Mouse (Mus musculus): ENCODE measurements around the gene Vma21-ps. TPM values are rescaled to one million over a fixed set of nuclear protein-coding genes. Genes with fewer than 3 reads are reported as not detected.
"Not testable (repeated sequence)": the region's sequence is repeated elsewhere in the genome, so short reads cannot be mapped to it uniquely, and the experiment has no call there.

The Vma21-ps gene
- not detected in 2 replicates for polyA plus RNA-seq (2016; fragmentation: Nextera tagmentation; extraction: Ambion mirVana)

GRCm38 (mm10) chr4:52497144-52497543, at the start of gene Vma21-ps:
TSS of gene Vma21-ps (minus strand) at chr4:52497244.
- ATAC-seq (ENCODE audit: insufficient number of reproducible peaks, insufficient read depth, low FRiP score, low TSS enrichment); H3K9me3 ChIP-seq; H3K4me2 ChIP-seq (replicated peaks); H3K27ac ChIP-seq; H3K36me3 ChIP-seq; H3K4me1 ChIP-seq; H3K4me3 ChIP-seq; H3K27me3 ChIP-seq; H3K9ac ChIP-seq: not testable (repeated sequence)
- 96% methylated on average over 10 of the region's 10 CpGs for WGBS

GRCm38 (mm10) chr4:52543001-52543400, 46.0 kb upstream of the Vma21-ps start:
- Histone ChIP-seq H3K36me3 (no peaks in the 10 kb centered on the region), H3K9ac (no peak overlapping the region), H3K9me3 (no peaks in the 10 kb centered on the region), H3K4me1 (no peaks in the 10 kb centered on the region), H3K4me3 (no peak overlapping the region), H3K4me2 (replicated peaks) (no peak overlapping the region), H3K27me3 (no peaks in the 10 kb centered on the region), H3K27ac (no peak overlapping the region)
- no peak for ATAC-seq (ENCODE audit: insufficient number of reproducible peaks, insufficient read depth, low FRiP score, low TSS enrichment)
- 81% methylated on average over 3 of the region's 3 CpGs for WGBS

GRCm38 (mm10) chr4:52530636-52531035, 33.6 kb upstream of the Vma21-ps start:
- Histone ChIP-seq H3K4me2 (replicated peaks) (no peak overlapping the region), H3K4me3 (no peak overlapping the region), H3K36me3 (no peaks in the 10 kb centered on the region), H3K9me3 (no peaks in the 10 kb centered on the region), H3K9ac (no peak overlapping the region), H3K27me3 (no peaks in the 10 kb centered on the region), H3K4me1 (no peaks in the 10 kb centered on the region), H3K27ac (no peak overlapping the region)
- no peak for ATAC-seq (ENCODE audit: insufficient number of reproducible peaks, insufficient read depth, low FRiP score, low TSS enrichment)
- 72% methylated on average over 2 of the region's 2 CpGs for WGBS

- no peak overlapping the region for H3K4me2 ChIP-seq (replicated peaks)
- no peak overlapping the region for H3K27ac ChIP-seq
- H3K4me3 ChIP-seq, result no peak overlapping the region
- H3K4me1 ChIP-seq, result no peaks in the 10 kb centered on the region
- ATAC-seq (ENCODE audit: insufficient number of reproducible peaks, insufficient read depth, low FRiP score, low TSS enrichment), result no peak
- no peaks in the 10 kb centered on the region for H3K9me3 ChIP-seq
- H3K9ac ChIP-seq, result no peak overlapping the region
- WGBS, result 57% methylated on average over 5 of the region's 5 CpGs
- H3K36me3 ChIP-seq, result no peaks in the 10 kb centered on the region
- no peaks in the 10 kb centered on the region for H3K27me3 ChIP-seq
Observed at GRCm38 (mm10) chr4:52526464-52526863, 29.4 kb upstream of the Vma21-ps start.

- Histone ChIP-seq H3K27ac (no peak overlapping the region), H3K9ac (no peak overlapping the region), H3K9me3 (no peaks in the 10 kb centered on the region), H3K4me1 (no peaks in the 10 kb centered on the region), H3K36me3 (no peaks in the 10 kb centered on the region), H3K27me3 (no peaks in the 10 kb centered on the region), H3K4me2 (replicated peaks) (no peak overlapping the region), H3K4me3 (no peak overlapping the region)
- 84% methylated on average over 5 of the region's 5 CpGs for WGBS
- ATAC-seq (ENCODE audit: insufficient number of reproducible peaks, insufficient read depth, low FRiP score, low TSS enrichment), result no peak
Observed at GRCm38 (mm10) chr4:52519301-52519700, 22.3 kb upstream of the Vma21-ps start.

- no peak for ATAC-seq (ENCODE audit: insufficient number of reproducible peaks, insufficient read depth, low FRiP score, low TSS enrichment)
- H3K27ac ChIP-seq, result no peak overlapping the region
Observed at GRCm38 (mm10) chr4:52517580-52517979, 20.5 kb upstream of the Vma21-ps start.

GRCm38 (mm10) chr4:52487486-52487885, 9.6 kb downstream of the Vma21-ps start:
- no peaks in the 10 kb centered on the region for H3K27me3 ChIP-seq
- H3K4me2 ChIP-seq (replicated peaks), result no peak overlapping the region
- H3K9me3 ChIP-seq, result no peaks in the 10 kb centered on the region
- 79% methylated on average over 4 of the region's 4 CpGs for WGBS
- H3K36me3 ChIP-seq, result peaks cover 24% of the 10 kb centered on the region
- H3K27ac ChIP-seq, result no peak overlapping the region
- ATAC-seq (ENCODE audit: insufficient number of reproducible peaks, insufficient read depth, low FRiP score, low TSS enrichment), result no peak
- H3K4me1 ChIP-seq, result no peaks in the 10 kb centered on the region
- no peak overlapping the region for H3K4me3 ChIP-seq
- H3K9ac ChIP-seq, result no peak overlapping the region

More at GRCm38 (mm10) chr4:52517580-52517979, 20.5 kb upstream of the Vma21-ps start:
- H3K9ac ChIP-seq, result no peak overlapping the region
- H3K27me3 ChIP-seq, result no peaks in the 10 kb centered on the region
- no peaks in the 10 kb centered on the region for H3K36me3 ChIP-seq
- no peak overlapping the region for H3K4me2 ChIP-seq (replicated peaks)
- H3K4me1 ChIP-seq, result no peaks in the 10 kb centered on the region
- WGBS, result 19% methylated on average over 4 of the region's 4 CpGs
- no peaks in the 10 kb centered on the region for H3K9me3 ChIP-seq
- H3K4me3 ChIP-seq, result no peak overlapping the region

GRCm38 (mm10) chr4:52473431-52473830, 23.6 kb downstream of the Vma21-ps start:
- no peak overlapping the region for H3K27ac ChIP-seq
- no peaks in the 10 kb centered on the region for H3K9me3 ChIP-seq
- H3K4me1 ChIP-seq, result no peaks in the 10 kb centered on the region
- no peak overlapping the region for H3K9ac ChIP-seq
- H3K4me2 ChIP-seq (replicated peaks), result no peak overlapping the region
- H3K4me3 ChIP-seq, result no peak overlapping the region
- WGBS, result 88% methylated on average over 3 of the region's 3 CpGs
- no peak for ATAC-seq (ENCODE audit: insufficient number of reproducible peaks, insufficient read depth, low FRiP score, low TSS enrichment)
- H3K27me3 ChIP-seq, result no peaks in the 10 kb centered on the region
- peaks cover 28% of the 10 kb centered on the region for H3K36me3 ChIP-seq

GRCm38 (mm10) chr4:52461321-52461720, 35.7 kb downstream of the Vma21-ps start:
- Histone ChIP-seq H3K9ac (no peak overlapping the region), H3K4me1 (no peaks in the 10 kb centered on the region), H3K9me3 (0 out of 2 replicates have a peak, but pooled peaks cover 3% of the 10 kb centered on the region), H3K27ac (no peak overlapping the region), H3K27me3 (no peaks in the 10 kb centered on the region), H3K4me2 (replicated peaks) (no peak overlapping the region), H3K4me3 (no peak overlapping the region), H3K36me3 (peaks cover 39% of the 10 kb centered on the region)
- no peak for ATAC-seq (ENCODE audit: insufficient number of reproducible peaks, insufficient read depth, low FRiP score, low TSS enrichment)
- 92% methylated on average over 5 of the region's 5 CpGs for WGBS

GRCm38 (mm10) chr4:52459726-52460125, 37.3 kb downstream of the Vma21-ps start:
- H3K4me2 ChIP-seq (replicated peaks), result no peak overlapping the region
- H3K4me3 ChIP-seq, result no peak overlapping the region
- 96% methylated on average over 1 of the region's 1 CpGs for WGBS
- 0 out of 2 replicates have a peak, but pooled peaks cover 3% of the 10 kb centered on the region for H3K9me3 ChIP-seq
- H3K27me3 ChIP-seq, result no peaks in the 10 kb centered on the region
- ATAC-seq (ENCODE audit: insufficient number of reproducible peaks, insufficient read depth, low FRiP score, low TSS enrichment), result no peak
- peaks cover 52% of the 10 kb centered on the region for H3K36me3 ChIP-seq
- H3K9ac ChIP-seq, result no peak overlapping the region
- no peak overlapping the region for H3K27ac ChIP-seq
- H3K4me1 ChIP-seq, result no peaks in the 10 kb centered on the region

Other genes with a start within 250 kb of the Vma21-ps start
- gene Smc2, start 58.0 kb downstream of the Vma21-ps start, polyA plus RNA-seq (2016; fragmentation: Nextera tagmentation; extraction: Ambion mirVana), result 217 and 236 TPM in 2 replicates
- not detected in 2 replicates for gene Toporsl, start 99.0 kb upstream of the Vma21-ps start, polyA plus RNA-seq (2016; fragmentation: Nextera tagmentation; extraction: Ambion mirVana)